Mouse (Mus musculus): ENCODE data around the gene Shld2.

Shld2 gene

DNA sequence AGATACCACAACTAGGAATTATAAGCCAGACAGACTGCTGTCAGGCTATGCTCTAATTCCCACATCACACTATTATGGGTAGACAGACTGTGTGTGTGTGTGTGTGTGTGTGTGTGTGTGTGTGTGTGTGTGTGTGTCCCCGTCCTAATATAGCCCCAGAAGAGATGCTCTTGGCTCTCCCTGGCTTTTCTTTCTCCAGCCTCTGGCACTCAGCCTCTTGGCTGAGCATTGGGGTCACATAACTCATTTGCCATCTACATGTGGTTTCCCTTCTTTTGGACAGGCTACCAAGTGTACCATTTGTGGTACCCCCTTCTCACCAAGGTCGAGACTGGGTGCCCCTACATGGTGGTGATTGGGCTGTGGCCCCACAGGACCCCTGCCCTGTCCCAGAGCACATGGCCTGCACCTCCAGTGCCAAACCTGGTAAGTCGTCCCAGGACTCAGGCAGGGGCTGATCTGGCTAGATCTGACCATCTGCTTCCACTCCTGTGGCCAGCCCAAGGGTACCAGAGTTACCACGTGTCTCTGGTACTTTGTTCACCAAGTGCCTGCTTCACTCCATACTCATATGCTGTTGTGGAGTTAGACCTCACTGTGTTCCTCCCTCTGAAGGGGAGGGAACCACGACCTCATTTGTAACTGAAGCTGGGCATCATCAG is 88.7 kb downstream of the Shld2 start:
- WGBS, result 68% methylated on average over 5 of the region's 5 CpGs

DNA sequence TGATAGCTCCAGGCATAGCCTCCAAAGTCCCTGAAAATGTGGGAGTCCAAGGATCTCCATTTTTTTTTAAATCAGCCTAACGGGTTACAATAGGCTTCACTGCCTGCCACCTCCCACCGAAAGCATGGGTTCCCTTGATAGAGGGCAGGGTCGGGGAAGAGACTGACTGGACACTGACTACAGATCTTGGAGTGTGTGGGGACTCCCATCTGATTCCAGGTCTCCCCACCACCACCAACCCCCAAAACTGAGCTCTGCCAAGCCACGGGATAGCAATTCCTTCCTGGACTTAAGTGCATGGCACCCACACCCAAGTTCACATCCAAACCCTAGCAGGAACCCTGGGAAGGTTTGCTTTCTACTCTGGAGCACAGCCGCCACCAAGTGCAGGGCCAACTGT is 89.9 kb downstream of the Shld2 start:
- 68% methylated on average over 5 of the region's 5 CpGs for WGBS

DNA sequence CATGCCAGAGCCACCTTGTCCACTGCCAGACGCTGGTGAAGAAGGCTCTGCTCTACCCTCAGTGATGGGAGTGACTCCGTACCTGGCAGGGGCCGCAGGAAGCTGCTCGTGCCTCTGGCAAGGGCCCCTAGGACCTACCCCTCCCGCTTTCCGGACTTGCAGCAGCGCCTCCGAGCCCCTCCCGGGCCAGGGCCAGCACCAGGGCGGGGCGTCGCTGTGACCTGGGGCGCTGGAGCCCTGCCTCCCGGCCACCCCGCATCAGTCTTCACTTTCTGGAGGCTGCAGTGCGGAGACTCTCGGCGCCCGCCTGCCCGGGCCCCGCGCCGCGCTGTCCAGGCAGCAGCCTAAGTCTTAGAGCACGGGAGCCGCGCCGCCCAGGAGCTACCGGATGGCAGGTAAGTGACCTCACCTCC is 90.5 kb downstream of the Shld2 start:
- WGBS, result 8% methylated on average over 29 of the region's 29 CpGs

GRCm38 (mm10) chr14:34219295-34219694 is 91.0 kb downstream of the Shld2 start, which contains the start of gene Syt15:
TSS of gene Syt15 (plus strand) at chr14:34219595.
- WGBS, result 91% methylated on average over 6 of the region's 6 CpGs

DNA sequence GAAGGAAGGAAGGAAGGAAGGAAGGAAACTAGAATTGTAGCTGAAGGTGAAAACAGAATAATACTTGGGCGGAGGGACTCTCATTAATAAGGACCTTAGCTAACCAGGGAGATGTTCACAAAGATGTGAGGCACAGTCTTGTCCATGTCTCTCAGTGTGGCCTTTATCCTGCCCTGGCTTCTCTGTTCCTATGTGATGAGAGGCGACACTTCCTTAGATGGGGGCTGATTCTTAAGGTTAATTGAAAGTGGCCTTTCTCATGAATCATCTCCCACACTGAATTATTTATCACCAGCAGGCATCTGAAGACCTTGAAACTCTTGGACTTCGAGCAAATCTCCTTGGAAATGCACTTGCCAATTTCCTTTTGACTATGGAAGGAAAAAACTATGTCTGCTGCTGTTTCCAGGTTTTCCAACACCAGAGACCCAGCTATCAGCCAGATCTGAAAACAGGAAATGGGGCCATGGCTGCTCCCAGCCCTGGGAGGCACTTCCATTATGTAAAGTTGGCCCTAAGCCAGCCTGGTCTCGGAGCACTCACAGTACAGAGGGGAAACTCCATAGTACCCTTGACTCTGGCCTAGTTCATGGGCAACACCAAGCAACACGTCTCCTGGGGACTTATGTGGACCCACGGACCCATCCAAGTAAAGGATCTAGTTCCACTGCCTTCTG is 94.7 kb downstream of the Shld2 start:
- 60% methylated on average over 6 of the region's 6 CpGs for WGBS

DNA sequence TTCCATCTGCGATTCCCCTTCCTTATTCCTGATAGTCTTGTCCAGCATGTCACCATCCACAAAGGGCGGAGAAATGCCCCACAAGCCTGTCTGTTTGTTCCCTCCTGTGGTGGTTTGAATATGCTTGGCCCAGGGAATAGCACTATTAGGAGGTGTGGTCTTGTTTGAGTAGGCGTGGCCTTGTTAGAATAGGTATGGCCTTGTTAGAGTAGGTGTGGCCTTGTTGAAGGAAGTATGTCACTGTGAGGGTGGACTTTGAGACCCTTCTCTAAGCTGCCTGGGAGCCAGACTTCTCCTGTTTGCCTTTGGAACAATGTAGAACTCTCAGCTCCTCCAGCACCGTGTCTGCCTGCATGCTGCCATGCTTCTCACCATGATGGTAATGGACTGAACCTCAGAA is 100.4 kb downstream of the Shld2 start:
- WGBS, result 98% methylated on average over 4 of the region's 4 CpGs

- WGBS, result 62% methylated on average over 4 of the region's 4 CpGs
These were observed 101.2 kb downstream of the Shld2 start for GRCm38 (mm10) chr14:34209080-34209479.

- WGBS, result 46% methylated on average over 2 of the region's 2 CpGs
These were observed 101.6 kb downstream of the Shld2 start for GRCm38 (mm10) chr14:34208651-34209050.

GRCm38 (mm10) chr14:34207996-34208395 is 102.3 kb downstream of the Shld2 start:
- WGBS, result 66% methylated on average over 6 of the region's 6 CpGs

- 5% methylated on average over 49 of the region's 52 CpGs for WGBS
These were observed 108.9 kb downstream of the Shld2 start, which contains the start of gene Gprin2 for GRCm38 (mm10) chr14:34201231-34202035. TSS of gene Gprin2 (minus strand) at chr14:34201653.

DNA sequence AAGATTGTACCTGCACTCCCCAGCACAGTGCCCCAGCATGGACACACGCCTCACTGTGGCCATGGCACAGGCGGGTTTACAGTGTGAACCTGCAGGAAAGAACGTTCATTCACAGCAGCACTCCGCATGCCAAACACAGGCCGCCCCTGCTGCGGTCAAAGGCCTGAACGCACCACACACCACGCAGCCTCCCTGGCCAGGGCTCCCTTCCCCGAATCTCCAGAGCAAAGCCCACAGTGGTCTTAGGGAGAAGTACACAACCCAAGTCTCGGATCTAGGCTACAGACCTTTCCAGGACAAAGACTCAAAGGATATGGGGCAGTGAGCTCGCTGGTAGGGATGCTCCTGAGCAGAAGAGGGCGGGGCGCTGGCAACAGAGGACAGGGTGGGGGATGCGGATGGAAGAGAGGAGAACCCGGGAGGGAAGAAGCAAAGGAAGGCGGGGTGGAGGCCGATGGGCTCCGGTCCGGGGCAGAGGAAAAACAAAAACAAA is 109.5 kb downstream of the Shld2 start:
- 13% methylated on average over 19 of the region's 19 CpGs for WGBS

- WGBS, result 68% methylated on average over 4 of the region's 4 CpGs
These were observed 113.6 kb downstream of the Shld2 start for GRCm38 (mm10) chr14:34196706-34197105.

DNA sequence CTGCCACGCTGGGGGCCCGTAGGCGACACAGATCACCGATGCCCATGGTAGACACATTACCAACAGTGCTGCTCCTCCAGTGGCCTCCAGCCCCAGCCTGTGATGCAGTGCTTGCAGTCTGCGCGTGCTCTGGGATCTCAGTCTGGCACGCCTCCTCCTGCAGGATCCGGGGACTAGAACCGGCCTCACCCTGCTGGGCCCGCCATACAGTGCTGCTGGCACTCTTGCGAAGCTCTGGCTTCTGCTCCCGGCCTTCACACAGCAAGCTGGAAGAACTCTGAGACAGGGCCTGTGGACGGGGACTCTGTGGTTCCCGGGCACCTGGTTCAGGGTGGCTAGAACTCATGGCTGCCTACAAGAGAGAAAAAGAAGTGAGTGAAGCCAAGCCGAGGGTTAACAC is 114.8 kb downstream of the Shld2 start:
- WGBS, result 93% methylated on average over 15 of the region's 15 CpGs

DNA sequence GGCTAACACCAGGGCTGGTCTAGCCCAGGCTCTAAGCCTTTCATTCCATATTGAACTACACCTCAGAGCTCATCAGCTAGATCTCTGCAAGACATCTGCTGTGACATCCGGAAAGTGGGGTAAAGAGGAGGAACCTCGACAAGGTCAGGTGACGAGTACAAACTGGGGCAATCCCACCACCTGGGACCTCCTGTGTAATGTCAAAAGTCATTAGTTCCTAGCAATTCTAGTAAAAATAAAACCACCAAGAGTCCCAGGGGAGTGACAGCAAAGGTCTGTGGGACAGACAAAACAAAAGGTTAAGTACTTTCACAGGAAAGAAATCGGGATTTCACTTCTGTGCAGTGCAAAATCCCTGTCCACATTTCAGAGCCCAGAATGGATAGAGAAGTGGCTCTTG is 116.4 kb downstream of the Shld2 start:
- WGBS, result 83% methylated on average over 4 of the region's 4 CpGs

- WGBS, result 85% methylated on average over 7 of the region's 7 CpGs
These were observed 119.9 kb downstream of the Shld2 start for GRCm38 (mm10) chr14:34190361-34190760.

DNA sequence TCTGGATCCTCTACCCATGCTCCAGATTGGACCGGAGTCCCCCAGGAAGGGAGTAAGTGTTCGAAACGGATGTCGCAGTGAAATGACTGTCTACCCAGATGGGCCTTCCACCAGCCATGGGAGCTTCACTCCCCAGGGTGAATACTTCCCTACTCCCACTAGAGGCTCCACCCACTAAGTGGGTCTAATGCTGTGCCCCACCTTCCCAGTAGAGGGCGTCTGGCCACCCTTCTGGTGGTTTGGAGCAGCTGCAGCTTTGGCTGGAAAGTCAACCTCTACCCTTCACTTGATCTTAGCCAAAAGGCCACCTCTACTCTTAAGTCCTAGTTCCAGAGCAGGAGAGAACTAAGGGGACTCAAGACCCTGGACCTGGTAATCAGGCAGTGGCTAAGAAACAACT is 121.7 kb downstream of the Shld2 start:
- WGBS, result 74% methylated on average over 5 of the region's 5 CpGs

All from cerebral cortex, adult 2 months (tissue).